Mouse (Mus musculus) embryonic fibroblast, embryonic 13.5 days (primary cell): ENCODE measurements around the gene Samd8.
A peak's percentile ranks its signal among the peaks of the same experiment; 100 is the strongest.

ENCODE experiments used
- CTCF ChIP-seq: IDR thresholded peaks from 2 replicates; pipeline ENCODE4 v1.5.1; 2011; ENCODE audit warnings: mild to moderate bottlenecking, control low read depth, low read length, moderate library complexity, borderline replicate concordance; ENCODE audit not compliant: insufficient read depth
- POLR2A ChIP-seq: IDR thresholded peaks from 2 replicates; pipeline ENCODE4 v1.6.1; 2011; ENCODE audit warnings: low read depth, mild to moderate bottlenecking, control low read depth, low read length, moderate library complexity

GRCm38 (mm10) chr14:21750008-21750880 is at the start of gene Samd8:
- TF ChIP-seq CTCF = no peak
- peak; percentile 73 for TF ChIP-seq POLR2A
